Mouse (Mus musculus) ovary, postnatal 10 days (tissue): ENCODE results near the gene Hoxd13.

Experiments used
- DNase-seq: peaks from one replicate; pipeline ENCODE4 v3.0.0; 2022; ENCODE audit warnings: low spot score

The Hoxd13 gene

GRCm38 (mm10) chr2:74661685-74662084, 6.4 kb upstream of the Hoxd13 start:
- no peak for DNase-seq

DNA sequence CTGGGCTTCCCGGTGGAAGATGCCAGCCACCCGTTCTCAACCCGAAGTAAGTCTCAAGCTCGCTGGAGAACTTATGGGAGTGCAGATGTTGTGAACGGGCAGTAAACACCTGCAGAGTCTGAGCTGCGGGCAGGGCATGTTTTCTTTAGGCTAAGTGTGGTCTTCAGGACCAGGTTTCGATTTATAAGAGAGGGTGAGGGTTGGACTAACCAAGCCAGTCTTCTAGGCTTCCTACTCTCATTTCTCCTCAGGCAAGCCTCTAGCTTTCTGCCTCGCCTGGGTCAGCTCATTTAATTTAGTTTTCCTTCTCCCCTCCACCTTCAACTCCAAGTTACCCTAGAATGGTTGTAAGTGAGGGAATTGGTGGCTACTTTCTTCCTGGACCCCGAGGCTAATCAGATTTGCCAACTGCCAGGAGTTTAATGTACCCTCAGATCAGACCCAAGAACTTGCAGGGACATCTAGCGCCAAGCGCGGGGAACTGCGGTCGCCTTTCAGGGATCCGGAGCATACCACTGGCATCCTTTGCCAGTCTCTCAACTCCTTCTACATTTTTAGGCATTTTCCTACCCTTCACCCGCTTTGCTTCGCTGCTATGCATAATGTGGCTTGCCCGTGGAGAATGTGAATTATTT, 4.7 kb upstream of the Hoxd13 start:
- no peak for DNase-seq

- no peak for DNase-seq
These were observed 1.7 kb upstream of the Hoxd13 start for GRCm38 (mm10) chr2:74666411-74666810.

DNA sequence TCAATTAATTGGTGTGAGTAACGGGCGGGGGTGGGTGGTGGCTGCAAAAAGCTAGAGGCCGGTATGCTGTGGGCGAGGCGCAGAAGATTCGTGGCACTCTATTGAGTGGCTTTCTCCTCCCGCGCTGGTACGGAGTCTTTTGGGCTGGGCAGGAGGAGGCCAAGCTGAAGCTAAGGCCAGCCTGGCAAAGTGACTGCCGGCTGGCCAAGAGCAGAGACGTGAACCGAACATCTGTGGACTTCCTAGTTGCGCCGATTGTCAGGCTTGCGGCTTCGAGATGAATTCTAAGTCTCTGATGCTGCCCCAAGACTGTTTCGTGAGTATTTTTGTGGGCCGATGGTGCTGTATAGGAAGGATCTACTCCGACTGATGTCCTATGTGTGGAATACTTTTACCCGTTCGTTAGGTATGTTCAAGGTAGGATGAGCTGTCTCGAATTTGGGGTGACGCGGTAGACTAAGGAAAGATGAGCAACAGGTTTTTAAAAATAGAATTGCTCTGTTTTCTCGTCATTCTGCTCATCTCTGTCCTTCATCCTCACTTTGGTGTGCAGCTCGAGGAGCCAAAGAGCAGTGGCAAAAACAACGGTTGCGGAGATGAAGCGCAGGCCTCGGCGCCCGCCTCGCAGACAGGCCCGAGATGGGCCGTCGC, 794 bp upstream of the Hoxd13 start:
- no peak for DNase-seq

GRCm38 (mm10) chr2:74668370-74669229, 490 bp downstream of the Hoxd13 start:
- no peak for DNase-seq

GRCm38 (mm10) chr2:74669230-74669578, 1.1 kb downstream of the Hoxd13 start:
- no peak for DNase-seq

GRCm38 (mm10) chr2:74669650-74670235, 1.6 kb downstream of the Hoxd13 start:
- no peak for DNase-seq

DNA sequence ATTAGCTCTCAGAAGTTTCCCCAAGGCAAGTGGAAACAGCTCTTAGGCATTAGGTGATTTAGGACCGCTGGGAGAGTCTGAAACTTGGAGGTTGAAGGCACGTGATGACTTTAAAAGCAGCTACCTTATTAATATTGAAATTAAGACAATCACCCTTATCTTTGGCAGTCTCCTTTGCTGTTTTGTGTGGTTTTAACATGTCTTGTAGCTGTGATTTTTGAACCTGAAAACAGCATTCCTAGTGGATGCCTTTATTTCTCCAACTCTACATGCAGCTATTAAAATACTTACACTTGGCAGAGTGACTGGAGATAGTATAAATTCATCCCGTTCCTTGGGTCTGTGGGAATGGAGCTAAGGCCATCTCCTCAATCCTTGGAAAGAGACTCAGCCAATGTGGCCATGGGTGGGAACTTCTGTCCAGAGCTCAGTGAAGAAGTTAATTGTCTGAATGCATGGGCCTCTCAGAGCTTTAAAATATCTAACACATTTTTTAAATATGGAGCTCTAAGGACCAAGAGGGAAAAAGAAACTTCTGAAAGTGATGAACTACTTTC, 2.6 kb downstream of the Hoxd13 start:
- DNase-seq: no peak

DNA sequence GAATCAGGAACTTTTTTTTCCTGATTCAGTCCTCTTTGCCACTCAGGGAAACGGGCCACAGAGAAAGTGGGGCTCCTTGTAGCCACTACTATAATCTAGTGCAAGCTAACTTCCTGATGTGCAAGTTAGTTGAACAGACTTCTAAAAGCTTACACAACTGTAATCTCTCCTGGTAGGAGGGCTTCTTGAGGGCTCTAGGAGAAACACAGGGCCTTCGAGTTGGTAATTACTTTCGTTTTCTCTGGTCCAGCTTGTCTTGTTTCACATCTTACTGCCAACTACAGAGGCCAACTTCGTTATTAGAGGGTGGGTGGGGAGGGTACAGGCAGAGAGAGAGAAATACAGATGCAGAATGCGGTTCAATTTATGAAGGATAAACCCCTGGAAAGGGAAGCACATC, 3.7 kb downstream of the Hoxd13 start:
- no peak for DNase-seq

DNA sequence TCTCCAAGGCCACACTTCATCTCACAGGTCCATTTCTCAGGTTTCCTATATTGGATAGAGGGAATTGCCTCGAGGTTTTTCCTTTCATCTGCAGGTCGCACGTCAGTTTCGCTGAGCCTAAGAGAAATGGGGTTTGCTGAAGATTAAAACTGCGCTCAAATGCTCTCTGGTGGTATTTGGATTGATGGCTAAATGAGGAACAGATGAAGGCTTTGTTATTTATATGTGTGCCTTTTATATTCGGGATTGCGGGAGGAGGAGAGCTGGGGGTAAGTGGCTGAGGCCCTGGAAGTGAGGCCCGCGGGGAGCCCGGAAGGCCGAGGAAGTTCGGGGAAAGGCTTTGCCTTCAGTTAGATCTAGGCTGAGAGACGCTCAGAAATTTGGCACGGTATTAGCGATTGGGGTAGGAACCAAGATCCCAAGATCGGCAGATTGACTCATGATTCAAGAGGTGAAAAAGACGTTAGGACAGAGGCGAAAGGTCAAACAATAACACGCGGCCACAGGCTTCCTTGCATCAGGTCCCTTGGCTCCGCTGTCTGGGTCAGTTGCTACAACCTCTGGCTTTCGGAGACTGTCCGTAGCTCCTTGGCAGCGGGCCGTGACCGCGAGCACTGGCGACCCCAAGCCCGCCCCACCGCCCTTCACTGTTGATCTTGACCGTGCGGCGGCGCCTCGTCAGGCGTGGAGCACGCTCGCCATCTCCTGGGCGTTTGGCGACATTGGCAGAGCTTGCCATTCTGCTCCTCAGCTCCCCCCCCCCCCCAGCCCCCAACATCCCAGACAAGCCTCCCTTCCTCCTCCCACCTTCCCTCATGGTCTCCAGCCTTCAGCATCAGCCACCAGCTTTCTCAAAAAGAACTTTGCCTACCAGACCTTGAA, 4.6 kb downstream of the Hoxd13 start:
- no peak for DNase-seq

DNA sequence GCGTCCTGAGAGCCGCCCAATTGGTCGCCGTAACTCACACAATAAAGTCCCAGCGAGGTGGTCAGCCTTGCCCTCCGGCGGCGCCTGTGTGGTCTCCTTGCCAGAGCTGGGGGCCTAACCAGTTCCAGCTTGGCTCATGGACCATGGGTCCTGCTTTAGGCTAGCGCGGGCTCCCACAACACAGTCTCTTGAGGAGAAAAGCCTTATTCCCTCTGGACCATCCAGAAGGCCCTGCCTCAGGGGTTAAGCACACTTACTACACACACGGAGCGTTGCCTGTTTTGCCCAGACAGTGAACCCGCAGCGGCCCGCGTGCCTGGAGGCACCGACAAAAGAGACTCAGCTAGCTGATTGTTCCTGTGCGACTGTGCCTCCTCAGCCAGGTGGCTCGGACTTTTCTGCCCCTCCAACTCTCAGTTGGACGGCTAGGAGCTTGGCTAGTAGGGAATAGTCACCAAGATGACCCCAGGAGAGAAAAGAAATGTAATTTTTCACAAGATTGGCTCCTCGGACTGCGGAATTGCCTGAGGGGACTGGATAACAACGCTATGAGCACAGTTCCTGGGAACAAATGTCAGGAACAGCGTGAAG, 5.8 kb downstream of the Hoxd13 start:
- no peak for DNase-seq

GRCm38 (mm10) chr2:74674881-74675665, 7.0 kb downstream of the Hoxd13 start, which contains the start of gene Hoxd12:
Hoxd12 (plus strand) TSS chr2:74675013.
- no peak for DNase-seq

DNA sequence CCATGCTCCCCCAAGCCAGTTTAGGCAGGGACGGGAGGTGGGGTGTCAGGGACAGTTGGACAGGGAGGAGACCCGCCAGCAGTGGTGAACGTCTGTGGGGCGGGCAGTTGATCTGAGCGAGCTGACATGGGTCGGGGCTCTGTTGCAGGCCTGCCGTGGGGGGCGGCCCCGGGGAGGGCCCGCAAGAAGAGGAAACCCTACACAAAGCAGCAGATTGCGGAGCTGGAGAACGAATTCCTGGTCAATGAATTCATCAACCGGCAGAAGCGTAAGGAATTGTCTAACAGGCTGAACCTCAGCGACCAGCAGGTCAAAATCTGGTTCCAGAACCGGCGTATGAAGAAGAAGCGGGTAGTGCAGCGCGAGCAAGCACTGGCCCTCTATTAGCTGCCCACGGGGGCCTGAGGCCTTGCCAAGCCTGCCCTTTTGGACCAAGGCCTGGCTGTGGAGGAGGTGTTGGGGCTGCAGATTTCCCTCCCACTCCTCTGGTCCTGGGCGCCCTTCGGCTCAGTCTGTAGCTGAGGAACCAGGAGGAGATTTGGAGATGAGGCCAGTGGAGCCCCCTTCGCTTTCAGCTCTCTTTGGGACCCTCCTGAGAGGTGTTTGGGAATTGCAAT, 7.7 kb downstream of the Hoxd13 start:
- no peak for DNase-seq

GRCm38 (mm10) chr2:74676376-74677052, 8.4 kb downstream of the Hoxd13 start:
- no peak for DNase-seq

- no peak for DNase-seq
These were observed 9.0 kb downstream of the Hoxd13 start for GRCm38 (mm10) chr2:74677106-74677505.

DNA sequence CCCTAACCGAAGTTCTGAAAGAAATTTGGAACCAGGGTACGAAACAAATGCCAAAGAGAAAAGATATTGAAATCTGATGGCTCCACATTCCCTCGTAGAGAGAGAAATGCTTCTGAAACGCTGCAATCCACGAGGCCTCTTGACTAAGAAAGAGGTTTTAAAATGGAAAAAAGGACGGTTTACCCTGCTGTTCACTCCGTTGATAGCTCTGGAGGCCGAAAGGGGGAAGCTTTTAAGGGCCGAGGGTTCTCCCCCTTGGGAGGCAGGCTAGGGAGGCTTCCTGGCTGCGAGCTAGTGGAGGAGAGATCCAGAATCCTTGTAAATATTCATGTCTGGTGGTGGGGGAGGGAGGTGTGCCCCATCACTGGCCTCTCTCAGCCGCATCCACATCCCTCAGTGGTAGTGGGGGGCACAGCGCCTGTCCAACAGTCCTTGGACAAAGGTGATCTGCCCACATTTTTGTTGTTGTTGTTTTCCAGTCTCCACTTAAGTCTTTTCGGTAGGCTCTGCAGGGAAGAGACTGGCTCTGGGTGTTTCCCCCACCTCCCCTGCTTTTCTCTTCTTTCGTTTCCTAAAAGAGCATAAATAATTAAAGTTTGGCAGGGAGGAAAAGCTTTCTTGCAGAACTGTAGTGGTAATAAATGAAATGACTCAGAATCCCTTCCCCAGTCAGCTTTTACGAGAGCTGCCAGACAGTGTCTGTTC, 10.9 kb downstream of the Hoxd13 start, which contains the start of gene Hoxd11:
Hoxd11 (plus strand) TSS at position 667 of the 705 bp plus-strand sequence.
- no peak for DNase-seq

DNA sequence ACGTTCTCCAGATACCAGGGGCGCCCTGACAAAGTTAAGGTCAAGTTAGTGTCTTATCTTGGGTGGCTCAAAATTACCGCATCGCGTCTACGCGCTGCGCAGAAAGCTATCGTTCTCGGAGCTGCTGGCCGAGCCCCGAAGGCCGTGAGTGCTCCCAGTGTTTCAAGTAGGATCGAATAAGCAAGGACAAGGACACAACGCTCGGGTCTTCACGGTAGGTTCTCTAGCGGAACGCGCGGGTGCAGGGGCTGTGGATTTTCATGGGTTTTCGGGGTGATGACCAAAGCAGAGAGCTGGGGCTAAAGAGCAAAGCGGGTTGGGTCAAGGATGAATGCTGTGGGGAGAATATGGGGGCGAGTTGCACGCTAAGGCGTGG, 11.5 kb downstream of the Hoxd13 start:
- no peak for DNase-seq

DNA sequence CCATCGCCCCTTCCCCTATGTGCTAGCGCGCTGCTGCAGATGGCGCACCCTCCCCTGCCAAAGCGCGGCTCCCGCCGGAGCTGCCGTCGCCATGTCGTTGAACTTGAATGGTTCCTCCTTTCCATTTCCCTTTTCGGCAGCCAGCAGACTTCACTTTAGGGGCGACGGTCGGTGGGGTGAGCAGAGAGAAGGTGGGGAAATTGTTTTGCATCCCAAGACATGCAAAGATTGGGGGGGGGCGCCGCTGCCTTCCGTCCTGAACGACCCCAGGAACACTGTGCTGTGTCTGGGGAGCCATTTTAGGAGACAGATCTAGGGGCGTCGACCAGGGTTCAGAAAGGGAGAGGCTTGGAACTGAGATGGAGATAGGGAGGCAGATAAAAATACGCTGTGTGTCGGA, 11.9 kb downstream of the Hoxd13 start:
- no peak for DNase-seq
